Mouse (Mus musculus) forebrain, embryonic 11.5 days (tissue): ENCODE measurements at regions not wholly inside any gene's neighbourhood (a gene's known extent, or its start where the extent isn't known, plus 50 kb on each side); places are given as distances from the start of the nearest gene placed in this dataset.
"Not testable (repeated sequence)": the region's sequence is repeated elsewhere in the genome, so short reads cannot be mapped to it uniquely, and the experiment has no call there.

ENCODE experiments used
- ATAC-seq: fragments of 200-750 bp; cut with Nextera tagmentation; replicated peaks from 2 replicates; pipeline ENCODE4 v1.8.0; 2017; ENCODE audit warnings: moderate TSS enrichment; ENCODE audit not compliant: low FRiP score
- DNase-seq: peaks from one replicate; pipeline ENCODE4 v3.0.0-alpha.2; 2017; ENCODE audit warnings: low spot score
- H3K27ac ChIP-seq: fragments of 300-500 bp; sonication (generic); 2 replicates; pipeline ENCODE4 v1.5.1; 2014; ENCODE audit warnings: low read depth, low read length
- H3K27me3 ChIP-seq: fragments of 300-500 bp; sonication (generic); 2 replicates; pipeline ENCODE4 v1.6.1; 2014; ENCODE audit warnings: mild to moderate bottlenecking, low read length, mixed read lengths; ENCODE audit not compliant: control insufficient read depth, insufficient read depth
- H3K36me3 ChIP-seq: fragments of 300-500 bp; sonication (generic); 2 replicates; pipeline ENCODE4 v1.6.1; 2014; ENCODE audit warnings: mild to moderate bottlenecking, low read length, moderate library complexity, mixed read lengths; ENCODE audit not compliant: control insufficient read depth, insufficient read depth
- H3K4me1 ChIP-seq: fragments of 300-500 bp; sonication (generic); replicated peaks from 2 replicates; pipeline ENCODE4 v1.6.1; 2014; ENCODE audit warnings: low read length, mixed read lengths; ENCODE audit not compliant: control insufficient read depth, insufficient read depth
- H3K4me2 ChIP-seq: fragments of 300-500 bp; sonication (generic); 2 replicates; pipeline ENCODE4 v1.6.1; 2014; ENCODE audit warnings: low read depth, mild to moderate bottlenecking, low read length, moderate library complexity, mixed read lengths; ENCODE audit not compliant: severe bottlenecking
- H3K4me3 ChIP-seq: fragments of 300-500 bp; sonication (generic); 2 replicates; pipeline ENCODE4 v1.5.1; 2014; ENCODE audit warnings: low read depth, low read length
- H3K9ac ChIP-seq: fragments of 300-500 bp; sonication (generic); 2 replicates; pipeline ENCODE4 v1.6.1; 2014; ENCODE audit warnings: low read length
- H3K9me3 ChIP-seq: fragments of 300-500 bp; sonication (generic); 2 replicates; pipeline ENCODE4 v1.6.1; 2016; ENCODE audit warnings: low read length, mixed read lengths; ENCODE audit not compliant: control insufficient read depth
- WGBS: fragments of 180-500 bp; shearing (Covaris S2); extraction: QIAGEN DNeasy Blood & Tissue Kit; methylation state at CpG from one replicate; pipeline ENCODE4 v1.1.7; 2014; 5-methylcytosine and 5-hydroxymethylcytosine counted together

DNA sequence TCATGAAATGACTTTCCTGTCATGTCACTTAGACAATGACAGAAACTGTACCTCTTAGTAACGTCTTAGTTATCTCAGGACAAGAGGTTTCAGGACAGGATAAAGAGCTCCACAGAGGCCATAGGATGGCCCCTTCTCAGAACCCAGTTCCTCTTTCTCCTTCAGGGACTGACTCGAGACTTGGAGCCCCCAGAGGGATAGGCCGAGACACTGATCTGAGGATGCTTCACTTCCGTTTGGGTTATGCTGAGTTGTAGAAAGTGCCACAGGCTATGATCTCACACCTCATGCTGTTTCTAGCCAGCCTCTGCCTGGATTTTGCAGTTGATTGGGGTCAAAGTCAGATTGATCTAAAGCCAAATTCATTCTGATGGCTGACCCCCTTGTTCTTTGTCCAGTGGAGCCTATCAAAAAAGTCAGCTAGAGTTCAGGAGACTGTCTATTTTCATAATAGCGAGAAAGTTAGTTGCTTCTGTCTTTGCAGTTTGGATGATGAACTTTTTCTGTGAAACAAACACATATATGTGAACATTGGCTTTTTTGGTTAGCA lies 70.7 kb downstream of the Sult3a2 start:
- no peaks in the 10 kb centered on the region for H3K27me3 ChIP-seq
- WGBS, result 78% methylated on average over 5 of the region's 5 CpGs

DNA sequence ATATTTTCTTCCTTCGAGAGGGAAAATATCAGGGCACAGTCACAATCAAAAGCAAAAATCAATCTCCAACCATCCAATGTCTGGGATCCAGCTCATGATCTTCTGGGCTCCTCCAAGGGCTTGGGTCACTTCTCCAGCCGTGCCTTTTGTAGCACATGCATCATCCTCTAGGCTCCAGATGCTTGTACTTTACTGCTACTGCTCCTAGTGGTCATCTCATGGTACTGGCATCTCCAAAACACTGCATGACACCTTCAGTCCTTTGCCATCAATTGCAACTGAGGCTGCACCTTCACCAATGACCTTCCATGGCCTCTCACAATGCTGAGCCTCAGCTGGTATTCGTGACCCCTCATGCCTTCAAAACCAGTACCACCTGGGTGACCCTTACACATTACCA lies 77.8 kb downstream of the Sult3a2 start:
- not testable (repeated sequence) for H3K4me3 ChIP-seq, ATAC-seq, DNase-seq, H3K36me3 ChIP-seq, H3K9me3 ChIP-seq, H3K9ac ChIP-seq, H3K27ac ChIP-seq, H3K4me2 ChIP-seq, H3K27me3 ChIP-seq, H3K4me1 ChIP-seq
- 81% methylated on average over 3 of the region's 3 CpGs for WGBS

More for the DNA sequence above, 70.7 kb downstream of the Sult3a2 start:
- no peaks in the 10 kb centered on the region for H3K9me3 ChIP-seq
- no peaks in the 10 kb centered on the region for H3K36me3 ChIP-seq
- H3K27ac ChIP-seq, result no peak overlapping the region
- DNase-seq (no peak), ATAC-seq (no peak)
- no peaks in the 10 kb centered on the region for H3K4me1 ChIP-seq
- no peak overlapping the region for H3K4me3 ChIP-seq
- H3K9ac ChIP-seq, result no peak overlapping the region
- no peak overlapping the region for H3K4me2 ChIP-seq

DNA sequence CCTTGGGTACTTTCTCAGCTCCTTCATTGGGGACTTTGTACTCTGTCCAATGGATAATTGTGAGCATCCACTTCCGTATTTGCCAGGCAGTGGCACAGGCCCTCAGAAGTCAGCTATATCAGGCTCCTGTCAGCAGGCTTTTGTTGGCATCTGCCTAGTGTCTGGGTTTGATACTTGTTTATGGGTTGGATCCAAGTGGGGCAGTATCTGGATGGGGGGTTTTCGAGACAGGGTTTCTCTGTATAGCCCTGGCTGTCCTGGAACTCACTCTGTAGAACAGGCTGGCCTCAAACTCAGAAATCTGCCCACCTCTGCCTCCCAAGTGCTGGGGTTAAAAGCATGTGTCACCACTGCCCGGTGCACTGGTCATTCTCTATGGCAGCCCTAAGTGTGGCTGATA lies 79.7 kb upstream of the Clvs2 start:
- not testable (repeated sequence) for H3K36me3 ChIP-seq, H3K9me3 ChIP-seq, H3K4me1 ChIP-seq, DNase-seq, H3K27me3 ChIP-seq, H3K4me2 ChIP-seq, H3K4me3 ChIP-seq, ATAC-seq, H3K9ac ChIP-seq, H3K27ac ChIP-seq
- WGBS, result 90% methylated on average over 3 of the region's 3 CpGs

DNA sequence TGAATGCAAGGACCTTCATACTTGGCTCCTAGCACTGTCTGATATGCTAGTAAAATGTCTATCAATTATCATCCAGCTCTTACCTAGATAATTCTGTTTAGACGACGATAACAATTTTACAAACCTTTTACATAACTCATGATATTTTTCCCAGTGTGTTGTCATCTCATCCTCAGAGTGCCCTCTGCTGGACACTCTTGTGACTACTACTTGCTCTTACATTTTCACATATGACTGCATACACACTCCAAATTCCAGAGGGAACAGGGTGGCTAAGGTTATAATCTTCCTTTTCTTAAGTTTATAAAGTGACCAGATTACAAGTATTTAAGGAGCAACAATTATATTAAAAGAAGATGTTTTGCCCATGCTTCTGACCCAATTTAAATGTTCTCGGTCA lies 78.9 kb upstream of the Clvs2 start:
- Histone ChIP-seq H3K9ac (no peak overlapping the region), H3K36me3 (no peaks in the 10 kb centered on the region), H3K9me3 (no peaks in the 10 kb centered on the region), H3K27me3 (no peaks in the 10 kb centered on the region), H3K4me2 (no peak overlapping the region), H3K4me1 (no peaks in the 10 kb centered on the region), H3K27ac (no peak overlapping the region), H3K4me3 (no peak overlapping the region)
- 74% methylated on average over 3 of the region's 3 CpGs for WGBS
- ATAC-seq (peak; percentile 63; the same call in 1 of the 2 replicates), DNase-seq (peak; percentile 57)
